8 mouse cellular contexts compared by ENCODE assay signal in the genomic region with DNA sequence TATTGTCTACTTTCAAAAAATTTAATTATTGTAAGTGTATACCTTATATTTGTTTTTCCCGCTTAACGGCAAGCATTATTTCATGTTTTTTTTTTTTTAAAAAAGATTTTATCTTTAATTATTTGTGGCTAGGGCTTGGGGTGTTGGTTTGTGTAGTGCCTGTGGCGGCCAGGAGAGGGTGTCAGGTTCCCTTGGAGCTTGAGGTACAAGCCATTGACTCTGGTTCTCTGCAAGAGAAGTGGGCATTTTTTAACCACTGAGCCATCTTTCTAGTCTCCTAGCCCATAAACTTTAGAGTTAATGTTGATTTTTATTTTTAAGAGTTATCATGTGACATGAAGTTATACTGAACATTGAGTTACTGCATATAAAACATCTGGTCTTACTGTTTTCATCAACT. TPM values are rescaled to one million over a fixed set of nuclear protein-coding genes. Genes with fewer than 3 reads are reported as not detected.
DNase-seq lines count a peak whose midpoint lies in the region; ATAC-seq and TF ChIP-seq lines count a peak whose summit lies in the region.

No protein-coding gene starts in this region.

- POLR2A ChIA-PET in Patski (lab: Charles Lee) = interaction anchor here (0.7 kb wide), 2 partner anchors 277 to 1548 kb away, joined by 3 to 5 read pairs; no protein-coding TSS in a partner anchor

- H3K4me2 ChIP-seq in forebrain, embryonic 12.5 days = no peak overlapping the region

- no peaks in the 10 kb centered on the region for H3K4me1 ChIP-seq in forebrain, embryonic 12.5 days

- no peaks in the 10 kb centered on the region for H3K27me3 ChIP-seq in Patski
- no peaks in the 10 kb centered on the region for H3K27me3 ChIP-seq in forebrain, embryonic 12.5 days

- no peak overlapping the region for H3K27ac ChIP-seq in forebrain, embryonic 12.5 days

- H3K9me3 ChIP-seq in forebrain, embryonic 12.5 days = no peaks in the 10 kb centered on the region

- intact Hi-C loops in heart, postnatal 10 days (cut with DNase I) = loop anchor here (1.0 to 5.0 kb wide), 3 partner anchors 35 to 1299 kb away; no protein-coding TSS in a partner anchor
- intact Hi-C loops in heart, postnatal 25 days (cut with DNase I) = loop anchor here (5.0 to 10.0 kb wide), 3 partner anchors 35 to 1303 kb away; no protein-coding TSS in a partner anchor

- CTCF ChIA-PET in Patski (lab: Charles Lee) = interaction anchor here (0.9 to 2.4 kb wide), 5 partner anchors 9 to 36 kb away, joined by 3 to 13 read pairs (median 4); no protein-coding TSS in a partner anchor

- in situ Hi-C loops in Patski (cut with MboI; ENCODE audit: low pct_unique_long_range_greater_than_20kb) = loop anchor here (5.0 kb wide), 1 partner anchor 35 kb away; no protein-coding TSS in a partner anchor

- H3K36me3 ChIP-seq in forebrain, embryonic 12.5 days (replicated peaks) = peaks cover 76% of the 10 kb centered on the region

- peak; percentile 84 for TF ChIP-seq CTCF in Patski (IDR thresholded peaks at IDR 0.05)

- peak; percentile 57 for ATAC-seq in Patski
- ATAC-seq in forebrain, embryonic 12.5 days (ENCODE audit: low FRiP score) = no peak

- H3K4me3 ChIP-seq in forebrain, embryonic 12.5 days (replicated peaks) = no peak overlapping the region

- no peak overlapping the region for H3K9ac ChIP-seq in forebrain, embryonic 12.5 days

- DNase-seq in heart, postnatal 10 days = peak; percentile 31 to 60
- DNase-seq in heart, postnatal 25 days (ENCODE audit: low spot score) = no peak
- peak; percentile 16 for DNase-seq in ovary, postnatal 14 days (ENCODE audit: low spot score)
- DNase-seq in ovary, postnatal 10 days (ENCODE audit: low spot score) = no peak
- DNase-seq in Patski (ENCODE audit: low read depth, low spot score) = no peak
- DNase-seq in kidney, postnatal 25 days = peak; percentile 50 to 61
- peak; percentile 81 for DNase-seq in thymus, postnatal 4 days

- WGBS in forebrain, embryonic 12.5 days = 81% methylated on average over 3 of the region's 3 CpGs

RNA-seq across cellular contexts. Expression of a gene that starts 18.5 kb away (rescaled TPM):
- under 1 TPM in 1 of 2 experiments, not detected in 1; 0.07 TPM for total RNA-seq in heart, postnatal 10 days (2021)
- under 1 TPM; 0.08 to 0.16 TPM for total RNA-seq in heart, postnatal 25 days (2021)
- polyA plus RNA-seq in Patski (2021) = 0.05 TPM
- polyA plus RNA-seq in forebrain, embryonic 12.5 days (2016; fragmentation: Nextera tagmentation; extraction: Ambion mirVana) = 0.37 and 0.38 TPM in 2 replicates

RNA-seq across cellular contexts. Expression of a gene that starts 24.3 kb away (rescaled TPM):
- 1 to 10 TPM; 9.0 TPM for total RNA-seq in heart, postnatal 10 days (2021)
- 1 to 10 TPM; 5.6 to 6.2 TPM for total RNA-seq in heart, postnatal 25 days (2021)
- polyA plus RNA-seq in Patski (2021) = 7.9 TPM
- polyA plus RNA-seq in forebrain, embryonic 12.5 days (2016; fragmentation: Nextera tagmentation; extraction: Ambion mirVana) = 12.4 and 13.6 TPM in 2 replicates

RNA-seq across cellular contexts. Expression of a gene that starts 53.0 kb away (rescaled TPM):
- 1 to 10 TPM; 1.1 to 2.0 TPM for total RNA-seq in heart, postnatal 10 days (2021)
- 1 to 10 TPM in 1 of 2 experiments, under 1 TPM in 1; 0.95 to 1.2 TPM for total RNA-seq in heart, postnatal 25 days (2021)
- polyA plus RNA-seq in Patski (2021) = 5.1 TPM
- 9.0 and 9.7 TPM in 2 replicates for polyA plus RNA-seq in forebrain, embryonic 12.5 days (2016; fragmentation: Nextera tagmentation; extraction: Ambion mirVana)

Comparison
In these comparisons a context has a peak if more than half of its experiments do, and no peak if none do; other contexts are left out.
1. DNase-seq: peak in heart, postnatal 10 days (2 of 2), ovary, postnatal 14 days (single experiment), kidney, postnatal 25 days (2 of 2) and thymus, postnatal 4 days (single experiment); none in heart, postnatal 25 days (single experiment), ovary, postnatal 10 days (single experiment) and Patski (single experiment).